Mouse (Mus musculus) kidney, postnatal 10 days (tissue): ENCODE measurements around the gene Ifit2.
"Not testable (repeated sequence)": the region's sequence is repeated elsewhere in the genome, so short reads cannot be mapped to it uniquely, and the experiment has no call there.

Experiments used
- DNase-seq: peaks from one replicate; pipeline ENCODE4 v3.0.0; 2021; ENCODE audit warnings: mixed read lengths

Ifit2 gene

GRCm38 (mm10) chr19:34550205-34550533 is 325 bp upstream of the Ifit2 start:
- DNase-seq, result no peak

GRCm38 (mm10) chr19:34551981-34552380 is 1.5 kb downstream of the Ifit2 start:
- peak; percentile 55 for DNase-seq

- DNase-seq, result peak; percentile 22
Measured at GRCm38 (mm10) chr19:34553021-34553420, 2.5 kb downstream of the Ifit2 start.

GRCm38 (mm10) chr19:34553522-34553921 is 3.0 kb downstream of the Ifit2 start:
- DNase-seq, result no peak

- DNase-seq, result no peak
Measured at GRCm38 (mm10) chr19:34554061-34554460, 3.6 kb downstream of the Ifit2 start.

GRCm38 (mm10) chr19:34556621-34557020 is 6.1 kb downstream of the Ifit2 start:
- DNase-seq, result no peak

- no peak for DNase-seq
Measured at GRCm38 (mm10) chr19:34562556-34562955, 12.1 kb downstream of the Ifit2 start.

- DNase-seq, result no peak
Measured at GRCm38 (mm10) chr19:34566178-34566784, 15.8 kb downstream of the Ifit2 start.

GRCm38 (mm10) chr19:34568988-34569895 is 18.7 kb downstream of the Ifit2 start:
- no peak for DNase-seq

GRCm38 (mm10) chr19:34569896-34570476 is 19.5 kb downstream of the Ifit2 start:
- DNase-seq, result peak; percentile 31

- no peak for DNase-seq
Measured at GRCm38 (mm10) chr19:34571080-34571479, 20.6 kb downstream of the Ifit2 start.

- no peak for DNase-seq
Measured at GRCm38 (mm10) chr19:34573650-34574049, 23.2 kb downstream of the Ifit2 start.

- no peak for DNase-seq
Measured at GRCm38 (mm10) chr19:34577121-34577520, 26.6 kb downstream of the Ifit2 start.

GRCm38 (mm10) chr19:34582696-34583095 is 32.2 kb downstream of the Ifit2 start:
- not testable (repeated sequence) for DNase-seq

GRCm38 (mm10) chr19:34583126-34583766 is 32.8 kb downstream of the Ifit2 start, which contains the start of gene Ifit3:
TSS of gene Ifit3 (plus strand) at chr19:34583531.
- peak; percentile 53 for DNase-seq

- DNase-seq, result not testable (repeated sequence)
Measured at GRCm38 (mm10) chr19:34585740-34586458, 35.4 kb downstream of the Ifit2 start.

- DNase-seq, result not testable (repeated sequence)
Measured at GRCm38 (mm10) chr19:34587898-34588692, 37.6 kb downstream of the Ifit2 start.

GRCm38 (mm10) chr19:34588959-34589358 is 38.5 kb downstream of the Ifit2 start:
- no peak for DNase-seq

GRCm38 (mm10) chr19:34593456-34593855 is 43.0 kb downstream of the Ifit2 start:
- no peak for DNase-seq

GRCm38 (mm10) chr19:34594523-34594922 is 44.0 kb downstream of the Ifit2 start:
- peak; percentile 13 for DNase-seq

GRCm38 (mm10) chr19:34596811-34597210 is 46.3 kb downstream of the Ifit2 start:
- DNase-seq, result no peak

GRCm38 (mm10) chr19:34598341-34598740 is 47.8 kb downstream of the Ifit2 start:
- DNase-seq, result peak; percentile 35
